Mouse (Mus musculus): ENCODE results near the gene Hsf2bp. TPM values are rescaled to one million over a fixed set of nuclear protein-coding genes. Genes with fewer than 3 reads are reported as not detected.

Hsf2bp gene
- total and polyA plus RNA-seq, 2 experiments from 2014 or later: 0.16 to 1.3 TPM

DNA sequence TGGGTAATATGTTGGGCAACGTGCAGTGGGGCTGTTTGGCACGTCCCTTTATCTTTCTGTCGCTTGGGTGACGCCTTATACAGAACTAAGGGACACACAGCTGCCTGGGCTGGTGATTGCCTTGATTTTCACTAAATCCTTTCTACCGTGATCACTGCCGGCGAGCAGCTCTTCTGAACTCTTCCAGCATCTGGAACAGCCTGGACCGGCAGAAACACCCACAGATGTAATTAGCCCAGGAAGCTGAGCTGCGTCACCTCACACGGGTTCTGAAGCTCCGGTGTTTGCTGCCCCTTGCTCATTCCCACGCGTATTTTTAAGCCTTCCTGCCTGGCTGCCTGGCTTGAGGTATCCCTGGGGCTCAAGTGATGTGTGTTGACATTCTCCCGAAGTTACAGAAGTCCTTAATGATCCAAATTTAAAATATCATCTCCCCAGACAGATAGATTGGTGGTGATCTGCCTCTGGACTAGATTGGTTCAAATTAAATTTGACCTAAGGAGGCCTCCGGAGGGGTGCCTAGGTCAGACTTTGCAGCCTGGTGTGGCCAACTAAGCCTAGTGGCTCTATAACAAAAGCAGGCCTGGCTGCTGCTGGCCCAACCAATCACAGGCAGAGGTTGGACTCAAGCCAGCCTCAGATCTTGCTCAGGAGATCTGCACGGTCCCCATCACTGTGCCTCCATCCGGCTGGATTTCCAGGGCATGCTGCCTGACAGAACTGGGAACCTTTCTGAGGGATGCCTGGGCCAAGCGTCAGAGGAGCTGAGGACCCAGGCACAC, 123.1 kb downstream of the Hsf2bp start:
- Histone ChIP-seq H3K36me3 (ENCODE audit: insufficient read depth, low read length) (no peaks in the 10 kb centered on the region), H3K27me3 (ENCODE audit: insufficient read depth, low read length) (no peaks in the 10 kb centered on the region), H3K4me2 (ENCODE audit: low read depth, low read length, poor library complexity, severe bottlenecking) (no peak overlapping the region), H3K9ac (replicated peaks; ENCODE audit: low read length, poor library complexity, severe bottlenecking) (no peak overlapping the region), H3K9me3 (ENCODE audit: low read length) (no peaks in the 10 kb centered on the region), H3K4me1 (ENCODE audit: insufficient read depth, low read length) (no peaks in the 10 kb centered on the region), H3K4me3 (ENCODE audit: low read depth, low read length) (no peak overlapping the region), H3K27ac (ENCODE audit: low read depth, low read length) (0 out of 2 replicates have a peak overlapping the region, but pooled peaks have one; percentile 1)
- TF ChIP-seq CTCF (IDR thresholded peaks at IDR 0.05): no peak
- 49% methylated on average over 18 of the region's 18 CpGs for WGBS
- ATAC-seq (ENCODE audit: low FRiP score) (no peak), DNase-seq (ENCODE audit: low spot score) (peak; percentile 48)

DNA sequence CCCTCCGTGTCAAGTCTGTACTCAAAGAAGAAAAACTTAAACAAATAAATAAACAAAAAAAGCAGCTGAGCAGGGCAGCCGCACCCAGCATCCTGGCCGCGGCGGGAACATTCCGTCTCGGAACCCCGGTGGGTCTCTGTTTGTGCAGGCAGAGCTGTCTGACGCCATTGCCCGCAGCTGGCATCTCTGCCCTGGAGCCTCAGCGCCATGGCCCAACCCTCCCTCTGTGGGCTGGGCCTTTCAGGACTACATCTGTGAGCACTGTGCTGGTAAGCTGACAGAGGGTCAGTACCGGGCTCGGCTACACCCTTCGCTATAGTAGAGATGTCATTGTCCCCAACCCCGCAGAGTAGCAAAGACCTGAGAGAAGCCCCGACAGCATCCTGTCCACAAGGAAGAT, 123.8 kb downstream of the Hsf2bp start:
- H3K4me3 ChIP-seq (ENCODE audit: low read depth, low read length): no peak overlapping the region
- no peak overlapping the region for H3K9ac ChIP-seq (replicated peaks; ENCODE audit: low read length, poor library complexity, severe bottlenecking)
- no peaks in the 10 kb centered on the region for H3K27me3 ChIP-seq (ENCODE audit: insufficient read depth, low read length)
- DNase-seq (ENCODE audit: low spot score): peak; percentile 19
- H3K27ac ChIP-seq (ENCODE audit: low read depth, low read length): 0 out of 2 replicates have a peak overlapping the region, but pooled peaks have one; percentile 1
- TF ChIP-seq CTCF (IDR thresholded peaks at IDR 0.05): no peak
- H3K9me3 ChIP-seq (ENCODE audit: low read length): no peaks in the 10 kb centered on the region
- H3K4me1 ChIP-seq (ENCODE audit: insufficient read depth, low read length): no peaks in the 10 kb centered on the region
- ATAC-seq (ENCODE audit: low FRiP score): no peak
- H3K36me3 ChIP-seq (ENCODE audit: insufficient read depth, low read length): no peaks in the 10 kb centered on the region
- 77% methylated on average over 16 of the region's 16 CpGs for WGBS
- no peak overlapping the region for H3K4me2 ChIP-seq (ENCODE audit: low read depth, low read length, poor library complexity, severe bottlenecking)

DNA sequence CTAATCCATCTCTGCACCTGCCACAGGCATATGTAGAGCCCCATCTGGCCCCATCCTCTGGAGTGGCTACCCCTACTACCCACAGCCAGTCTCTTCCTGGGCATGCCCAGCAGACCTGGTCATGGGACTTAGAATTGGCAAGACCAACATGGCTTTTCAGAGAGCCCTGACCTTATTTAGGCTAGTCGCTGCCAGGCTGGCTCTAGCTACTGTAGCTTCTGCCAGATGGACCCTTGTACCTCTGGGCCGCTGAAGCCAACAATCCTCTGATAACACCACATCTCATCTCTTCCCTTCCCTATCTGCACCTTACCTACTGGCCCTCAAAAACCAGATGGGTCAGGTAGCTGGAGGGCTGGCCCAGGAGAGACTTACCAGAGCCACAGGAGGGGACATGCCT, 127.2 kb downstream of the Hsf2bp start:
- 94% methylated on average over 2 of the region's 2 CpGs for WGBS
- H3K36me3 ChIP-seq (ENCODE audit: insufficient read depth, low read length): no peaks in the 10 kb centered on the region
- no peaks in the 10 kb centered on the region for H3K9me3 ChIP-seq (ENCODE audit: low read length)

DNA sequence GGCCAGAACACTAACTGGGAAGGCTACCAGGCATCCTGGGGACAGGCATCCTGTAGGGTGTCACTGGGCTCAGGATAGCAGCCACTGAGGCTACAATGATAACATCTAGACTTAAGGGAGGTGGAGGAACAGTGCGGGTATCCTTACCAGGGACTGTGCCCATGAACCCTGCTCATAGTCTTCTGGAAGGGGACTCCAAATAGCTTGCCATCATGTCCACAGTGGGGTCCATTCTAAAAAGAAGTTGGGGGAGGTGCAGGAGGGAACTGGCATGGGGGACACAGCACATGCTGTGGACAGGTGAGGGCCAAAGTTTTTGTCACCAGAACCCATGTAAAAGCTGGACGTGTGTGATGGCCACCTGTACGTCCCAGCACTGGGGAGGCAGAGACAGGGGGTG, 129.7 kb downstream of the Hsf2bp start:
- TF ChIP-seq CTCF (IDR thresholded peaks at IDR 0.05): no peak
- 94% methylated on average over 3 of the region's 3 CpGs for WGBS
- ATAC-seq (ENCODE audit: low FRiP score): no peak

More for the DNA sequence above, 127.2 kb downstream of the Hsf2bp start:
- TF ChIP-seq CTCF (IDR thresholded peaks at IDR 0.05): no peak
- Histone ChIP-seq H3K4me3 (ENCODE audit: low read depth, low read length) (no peak overlapping the region), H3K4me1 (ENCODE audit: insufficient read depth, low read length) (no peaks in the 10 kb centered on the region), H3K27me3 (ENCODE audit: insufficient read depth, low read length) (no peaks in the 10 kb centered on the region), H3K27ac (ENCODE audit: low read depth, low read length) (no peak overlapping the region), H3K9ac (replicated peaks; ENCODE audit: low read length, poor library complexity, severe bottlenecking) (no peak overlapping the region), H3K4me2 (ENCODE audit: low read depth, low read length, poor library complexity, severe bottlenecking) (no peak overlapping the region)
- ATAC-seq (ENCODE audit: low FRiP score) (no peak), DNase-seq (ENCODE audit: low spot score) (no peak)

DNA sequence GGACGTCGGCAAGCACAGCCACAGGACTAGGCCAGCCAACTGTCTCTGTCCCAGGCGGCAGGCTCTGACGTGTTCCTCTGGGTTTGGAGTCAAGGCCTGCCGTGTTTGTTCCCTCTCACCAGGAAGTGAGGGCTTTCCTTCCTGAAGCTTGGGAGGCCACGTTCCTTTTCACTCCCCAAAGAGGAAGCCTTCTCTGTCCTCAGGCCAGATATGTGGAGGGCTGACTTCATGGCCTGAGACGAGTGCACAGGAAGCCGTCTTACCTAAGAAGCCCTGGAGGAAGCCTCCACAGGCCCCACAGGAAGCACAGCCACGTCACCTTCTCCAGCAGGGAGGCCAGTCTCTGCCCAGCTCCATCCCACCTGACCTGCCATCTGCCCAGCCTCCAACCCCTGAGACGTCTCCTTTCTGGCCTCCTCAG, 130.3 kb downstream of the Hsf2bp start:
- WGBS: 68% methylated on average over 10 of the region's 10 CpGs
- H3K4me3 ChIP-seq (ENCODE audit: low read depth, low read length): no peak overlapping the region
- no peaks in the 10 kb centered on the region for H3K4me1 ChIP-seq (ENCODE audit: insufficient read depth, low read length)
- TF ChIP-seq CTCF (IDR thresholded peaks at IDR 0.05): no peak
- H3K9ac ChIP-seq (replicated peaks; ENCODE audit: low read length, poor library complexity, severe bottlenecking): no peak overlapping the region
- no peaks in the 10 kb centered on the region for H3K27me3 ChIP-seq (ENCODE audit: insufficient read depth, low read length)
- H3K36me3 ChIP-seq (ENCODE audit: insufficient read depth, low read length): no peaks in the 10 kb centered on the region
- H3K27ac ChIP-seq (ENCODE audit: low read depth, low read length): no peak overlapping the region
- H3K4me2 ChIP-seq (ENCODE audit: low read depth, low read length, poor library complexity, severe bottlenecking): no peak overlapping the region
- DNase-seq (ENCODE audit: low spot score) (no peak), ATAC-seq (ENCODE audit: low FRiP score) (no peak)
- H3K9me3 ChIP-seq (ENCODE audit: low read length): no peaks in the 10 kb centered on the region

More for the DNA sequence above, 129.7 kb downstream of the Hsf2bp start:
- no peak overlapping the region for H3K4me3 ChIP-seq (ENCODE audit: low read depth, low read length)
- H3K9me3 ChIP-seq (ENCODE audit: low read length): no peaks in the 10 kb centered on the region
- H3K9ac ChIP-seq (replicated peaks; ENCODE audit: low read length, poor library complexity, severe bottlenecking): no peak overlapping the region
- H3K27ac ChIP-seq (ENCODE audit: low read depth, low read length): no peak overlapping the region
- no peaks in the 10 kb centered on the region for H3K36me3 ChIP-seq (ENCODE audit: insufficient read depth, low read length)
- H3K4me1 ChIP-seq (ENCODE audit: insufficient read depth, low read length): no peaks in the 10 kb centered on the region
- H3K4me2 ChIP-seq (ENCODE audit: low read depth, low read length, poor library complexity, severe bottlenecking): no peak overlapping the region
- H3K27me3 ChIP-seq (ENCODE audit: insufficient read depth, low read length): no peaks in the 10 kb centered on the region
- DNase-seq (ENCODE audit: low spot score): no peak

DNA sequence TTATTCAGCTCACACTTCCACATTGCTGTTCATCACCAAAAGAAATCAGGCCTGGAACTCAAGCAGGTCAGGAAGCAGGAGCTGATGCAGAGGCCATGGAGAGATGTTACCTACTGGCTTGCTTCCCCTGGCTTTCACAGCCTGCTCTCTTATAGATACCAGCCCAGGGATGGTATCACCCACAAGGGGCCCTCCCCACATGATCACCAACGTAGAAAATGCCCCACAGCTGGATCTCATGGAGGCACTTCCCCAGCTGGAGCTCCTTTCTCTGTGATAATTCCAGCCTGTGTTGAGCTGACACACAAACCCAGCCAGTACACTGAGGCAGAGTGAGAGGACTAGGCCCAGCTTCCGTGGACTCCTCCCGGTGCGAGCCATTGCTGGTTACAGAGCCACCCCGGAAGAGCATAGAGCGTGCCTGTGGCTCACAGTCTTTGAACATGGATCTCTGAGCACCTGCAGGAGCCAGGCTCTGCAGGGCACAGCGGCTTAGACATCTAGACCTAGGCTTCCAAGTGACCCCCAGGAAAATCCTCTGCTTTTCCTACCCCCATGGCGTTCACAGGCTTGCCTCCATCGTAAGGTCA, 130.9 kb downstream of the Hsf2bp start:
- 89% methylated on average over 9 of the region's 9 CpGs for WGBS
- Histone ChIP-seq H3K4me1 (ENCODE audit: insufficient read depth, low read length) (no peaks in the 10 kb centered on the region), H3K27ac (ENCODE audit: low read depth, low read length) (no peak overlapping the region), H3K9me3 (ENCODE audit: low read length) (no peaks in the 10 kb centered on the region), H3K27me3 (ENCODE audit: insufficient read depth, low read length) (no peaks in the 10 kb centered on the region), H3K4me2 (ENCODE audit: low read depth, low read length, poor library complexity, severe bottlenecking) (no peak overlapping the region), H3K4me3 (ENCODE audit: low read depth, low read length) (no peak overlapping the region), H3K9ac (replicated peaks; ENCODE audit: low read length, poor library complexity, severe bottlenecking) (no peak overlapping the region), H3K36me3 (ENCODE audit: insufficient read depth, low read length) (no peaks in the 10 kb centered on the region)
- DNase-seq (ENCODE audit: low spot score) (no peak), ATAC-seq (ENCODE audit: low FRiP score) (no peak)
- TF ChIP-seq CTCF (IDR thresholded peaks at IDR 0.05): no peak
